In the genomic region with DNA sequence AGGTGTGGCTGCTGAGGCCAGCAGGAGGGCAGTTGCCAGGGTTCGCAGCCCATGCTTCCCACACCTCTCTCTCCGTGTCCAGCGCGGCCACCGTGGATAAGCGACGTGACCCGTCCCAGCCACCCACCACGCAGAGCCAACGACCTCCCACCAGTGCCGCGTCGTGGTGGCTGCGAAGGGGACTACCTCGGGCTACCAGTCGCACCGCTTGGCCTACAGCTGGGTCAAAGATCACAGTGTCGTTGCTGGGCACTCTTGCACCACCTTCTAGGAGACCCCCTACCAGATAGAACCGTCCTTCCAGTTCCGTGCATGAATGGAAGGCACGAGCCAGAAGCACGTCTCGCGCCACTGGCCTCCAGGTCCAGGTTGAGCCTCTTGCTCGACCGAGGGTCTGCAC, we compare ENCODE assay signal across 8 mouse cellular contexts. TPM values are rescaled to one million over a fixed set of nuclear protein-coding genes. Genes with fewer than 3 reads are reported as not detected.
DNase-seq lines count a peak whose midpoint lies in the region; ATAC-seq and TF ChIP-seq lines count a peak whose summit lies in the region.

No protein-coding gene starts in this region.

- peak overlapping the region; percentile 68 for H3K9ac ChIP-seq in midbrain, postnatal 0 days (replicated peaks; ENCODE audit: low read length, poor library complexity, severe bottlenecking)

- H3K9me3 ChIP-seq in erythroblast, embryonic 14.5 days (ENCODE audit: control insufficient read depth, low read length), result no peaks in the 10 kb centered on the region
- H3K9me3 ChIP-seq in midbrain, postnatal 0 days (ENCODE audit: low read length), result peaks cover 3% of the 10 kb centered on the region; the same call in 1 of the 2 replicates

- peaks cover 40% of the 10 kb centered on the region for H3K4me1 ChIP-seq in erythroblast, embryonic 14.5 days (ENCODE audit: control insufficient read depth)
- 0 out of 2 replicates have a peak, but pooled peaks cover 4% of the 10 kb centered on the region for H3K4me1 ChIP-seq in midbrain, postnatal 0 days (ENCODE audit: insufficient read depth, low read length)

- no peak for TF ChIP-seq CTCF in midbrain, postnatal 0 days (IDR thresholded peaks at IDR 0.05)

- no peaks in the 10 kb centered on the region for H3K27me3 ChIP-seq in erythroblast, embryonic 14.5 days (ENCODE audit: control insufficient read depth)
- H3K27me3 ChIP-seq in midbrain, postnatal 0 days (ENCODE audit: insufficient read depth, low read length), result no peaks in the 10 kb centered on the region

- peaks cover 33% of the 10 kb centered on the region for H3K36me3 ChIP-seq in erythroblast, embryonic 14.5 days (ENCODE audit: control insufficient read depth)
- H3K36me3 ChIP-seq in midbrain, postnatal 0 days (ENCODE audit: insufficient read depth, low read length), result peaks cover 14% of the 10 kb centered on the region

- peak overlapping the region; percentile 71 for H3K4me3 ChIP-seq in erythroblast, embryonic 14.5 days (replicated peaks)
- H3K4me3 ChIP-seq in midbrain, postnatal 0 days (ENCODE audit: low read depth, low read length), result peak overlapping the region; percentile 50

- intact Hi-C loops in left cerebral cortex, postnatal 14 days (cut with DNase I), result loop anchor here (2.0 to 10.0 kb wide), 4 partner anchors 52 to 205 kb away; partner anchors contain the start of genes Alyref2 and Usf1
- intact Hi-C loops in left cerebral cortex, postnatal 4 days (cut with DNase I), result loop anchor here (5.0 kb wide), 1 partner anchor 117 kb away; no protein-coding TSS in a partner anchor

- H3K27ac ChIP-seq in midbrain, postnatal 0 days (ENCODE audit: low read depth, low read length), result peak overlapping the region; percentile 77

- peak; percentile 7 for ATAC-seq in cerebellum, adult (ENCODE audit: insufficient number of reproducible peaks, low FRiP score, low TSS enrichment)
- ATAC-seq in midbrain, postnatal 0 days (ENCODE audit: low FRiP score), result peak; percentile 48; the same call in 1 of the 2 replicates

- H3K4me2 ChIP-seq in midbrain, postnatal 0 days (ENCODE audit: low read depth, low read length, poor library complexity, severe bottlenecking), result peak overlapping the region; percentile 83

- no peak for DNase-seq in cerebellum, adult 9-10 months
- DNase-seq in left cerebral cortex, postnatal 14 days (ENCODE audit: low spot score in 2 of 2), result peak; percentile 20 to 48
- DNase-seq in left cerebral cortex, adult 8-10 months (ENCODE audit: low spot score in 2 of 2), result no peak
- DNase-seq in left cerebral cortex, postnatal 4 days, result peak; percentile 33
- DNase-seq in midbrain, postnatal 0 days (ENCODE audit: low spot score), result no peak
- DNase-seq in natural killer cell, adult 2 months (ENCODE audit: low spot score in 2 of 2), result no peak

- 8% methylated on average over 26 of the region's 26 CpGs for WGBS in midbrain, postnatal 0 days

RNA-seq across cellular contexts. Expression of gene Klhdc9, which starts 0.3 kb away (rescaled TPM):
- total RNA-seq in left cerebral cortex, postnatal 14 days (2021), result 1 to 10 TPM; 4.7 to 7.2 TPM
- 10 to 100 TPM in 3 of 4 experiments, 1 to 10 TPM in 1; 10.0 to 12.8 (median 12.4) TPM for total RNA-seq in left cerebral cortex, adult 8-10 months (2022)
- 0.14 TPM in 1 of 2 replicates, not detected in the other for polyA plus RNA-seq in erythroblast, embryonic 14.5 days (2012)
- total RNA-seq in left cerebral cortex, postnatal 4 days (2021), result 1 to 10 TPM; 4.4 to 4.8 TPM
- 4.0 and 4.5 TPM in 2 replicates for total RNA-seq in midbrain, postnatal 0 days (2014; rRNA removed)
- 6.3 and 6.4 TPM in 2 replicates for polyA plus RNA-seq in midbrain, postnatal 0 days (2015; fragmentation: Nextera tagmentation; extraction: Ambion mirVana)

RNA-seq across cellular contexts. Expression of gene Nectin4, which starts 9.6 kb away (rescaled TPM):
- total RNA-seq in left cerebral cortex, postnatal 14 days (2021), result 1 to 10 TPM; 1.0 to 1.4 TPM
- total RNA-seq in left cerebral cortex, adult 8-10 months (2022), result 1 to 10 TPM; 4.3 to 4.9 (median 4.6) TPM
- not detected in 2 replicates for polyA plus RNA-seq in erythroblast, embryonic 14.5 days (2012)
- 1 to 10 TPM in 1 of 2 experiments, under 1 TPM in 1; 0.88 to 1.2 TPM for total RNA-seq in left cerebral cortex, postnatal 4 days (2021)
- total RNA-seq in midbrain, postnatal 0 days (2014; rRNA removed), result 4.7 and 9.3 TPM in 2 replicates
- polyA plus RNA-seq in midbrain, postnatal 0 days (2015; fragmentation: Nextera tagmentation; extraction: Ambion mirVana), result 4.8 TPM in 2 replicates

RNA-seq across cellular contexts. Expression of gene Pfdn2, which starts 14.8 kb away (rescaled TPM):
- 100 to 1,000 TPM in 1 of 2 experiments, 10 to 100 TPM in 1; 99.0 to 109 TPM for total RNA-seq in left cerebral cortex, postnatal 14 days (2021)
- 100 to 1,000 TPM; 107 to 204 (median 164) TPM for total RNA-seq in left cerebral cortex, adult 8-10 months (2022)
- polyA plus RNA-seq in erythroblast, embryonic 14.5 days (2012), result 1.4 and 2.0 TPM in 2 replicates
- total RNA-seq in left cerebral cortex, postnatal 4 days (2021), result 100 to 1,000 TPM; 112 to 125 TPM
- 17.3 and 18.4 TPM in 2 replicates for total RNA-seq in midbrain, postnatal 0 days (2014; rRNA removed)
- 139 and 155 TPM in 2 replicates for polyA plus RNA-seq in midbrain, postnatal 0 days (2015; fragmentation: Nextera tagmentation; extraction: Ambion mirVana)

RNA-seq across cellular contexts. Expression of gene Nit1, which starts 14.8 kb away (rescaled TPM):
- 10 to 100 TPM; 41.0 to 44.4 TPM for total RNA-seq in left cerebral cortex, postnatal 14 days (2021)
- 10 to 100 TPM; 35.8 to 48.8 (median 43.5) TPM for total RNA-seq in left cerebral cortex, adult 8-10 months (2022)
- 0.98 TPM in 2 replicates for polyA plus RNA-seq in erythroblast, embryonic 14.5 days (2012)
- 10 to 100 TPM; 35.3 to 36.8 TPM for total RNA-seq in left cerebral cortex, postnatal 4 days (2021)
- total RNA-seq in midbrain, postnatal 0 days (2014; rRNA removed), result 42.5 and 44.0 TPM in 2 replicates
- polyA plus RNA-seq in midbrain, postnatal 0 days (2015; fragmentation: Nextera tagmentation; extraction: Ambion mirVana), result 45.2 and 46.6 TPM in 2 replicates

RNA-seq across cellular contexts. Expression of gene Arhgap30, which starts 28.5 kb away (rescaled TPM):
- 1 to 10 TPM; 1.8 to 1.9 TPM for total RNA-seq in left cerebral cortex, postnatal 14 days (2021)
- total RNA-seq in left cerebral cortex, adult 8-10 months (2022), result 1 to 10 TPM; 2.1 to 5.5 (median 3.0) TPM
- polyA plus RNA-seq in erythroblast, embryonic 14.5 days (2012), result 0.06 and 0.07 TPM in 2 replicates
- 1 to 10 TPM in 1 of 2 experiments, under 1 TPM in 1; 0.98 to 1.6 TPM for total RNA-seq in left cerebral cortex, postnatal 4 days (2021)
- total RNA-seq in midbrain, postnatal 0 days (2014; rRNA removed), result 0.82 and 1.1 TPM in 2 replicates
- 0.75 and 0.81 TPM in 2 replicates for polyA plus RNA-seq in midbrain, postnatal 0 days (2015; fragmentation: Nextera tagmentation; extraction: Ambion mirVana)

Comparison
In these comparisons a context has a peak if more than half of its experiments do, and no peak if none do; other contexts are left out.
1. DNase-seq: peak in left cerebral cortex, postnatal 14 days (2 of 2) and left cerebral cortex, postnatal 4 days (single experiment); none in cerebellum, adult 9-10 months (single experiment), left cerebral cortex, adult 8-10 months (0 of 2), midbrain, postnatal 0 days (single experiment) and natural killer cell, adult 2 months (0 of 2).